Mouse (Mus musculus) cerebellum, adult 9-11 months (tissue): ENCODE measurements around the gene Rbm42.

ENCODE experiments used
- DNase-seq: peaks from one replicate; pipeline ENCODE4 v3.0.0; 2022

Rbm42 gene

DNA sequence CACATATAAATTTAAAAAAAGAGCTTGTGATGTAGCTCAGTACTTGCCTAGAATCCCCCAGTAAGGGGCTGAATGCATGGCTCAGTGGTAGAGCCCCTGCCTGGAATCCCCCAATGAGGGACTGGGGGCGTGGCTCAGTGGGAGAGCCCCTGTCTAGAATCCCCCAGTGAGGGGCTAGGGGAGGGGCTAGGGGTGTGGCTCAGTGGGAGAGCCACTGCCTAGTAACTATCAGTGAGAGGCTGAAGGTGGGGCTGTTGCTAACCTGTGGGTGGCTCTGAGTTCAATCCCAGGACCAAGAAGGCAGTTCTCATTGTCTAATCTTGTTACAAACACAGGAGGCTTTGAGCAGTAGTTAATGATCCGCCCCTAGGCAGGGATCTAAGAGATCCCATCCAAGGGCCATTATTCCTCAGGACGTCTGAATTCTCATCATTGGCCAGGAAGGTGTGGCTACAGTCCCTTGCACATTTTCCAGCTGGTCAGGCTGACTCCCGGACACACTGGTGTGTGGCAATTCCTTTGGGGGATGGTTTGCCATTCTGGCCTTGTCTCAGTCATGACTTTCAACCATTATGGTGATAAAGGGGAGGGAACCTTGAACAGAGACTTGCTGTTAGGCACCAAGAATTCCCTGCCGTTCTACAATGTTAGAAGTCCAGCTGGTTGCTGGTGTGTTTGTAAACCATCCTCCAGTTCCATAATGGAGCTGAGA lies 34.9 kb downstream of the Rbm42 start:
- DNase-seq, result no peak

DNA sequence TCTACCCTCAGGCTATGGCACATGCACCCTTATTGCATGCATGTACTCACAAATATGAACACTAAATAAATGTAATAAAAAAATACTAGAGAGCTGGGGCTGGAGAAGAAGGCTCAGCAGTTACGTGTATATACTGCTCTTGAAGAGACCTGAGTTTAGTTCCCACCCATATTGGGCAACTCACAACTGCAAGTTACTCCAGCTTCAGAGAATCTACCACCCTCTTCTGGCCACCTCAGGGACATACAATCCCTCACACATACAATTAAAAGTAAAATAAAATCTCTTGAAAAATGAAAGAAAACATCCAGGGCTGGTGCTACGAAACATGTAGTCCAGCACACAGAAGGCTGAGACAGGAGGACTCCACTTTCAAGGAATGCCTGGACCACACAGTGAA lies 35.7 kb downstream of the Rbm42 start:
- no peak for DNase-seq

DNA sequence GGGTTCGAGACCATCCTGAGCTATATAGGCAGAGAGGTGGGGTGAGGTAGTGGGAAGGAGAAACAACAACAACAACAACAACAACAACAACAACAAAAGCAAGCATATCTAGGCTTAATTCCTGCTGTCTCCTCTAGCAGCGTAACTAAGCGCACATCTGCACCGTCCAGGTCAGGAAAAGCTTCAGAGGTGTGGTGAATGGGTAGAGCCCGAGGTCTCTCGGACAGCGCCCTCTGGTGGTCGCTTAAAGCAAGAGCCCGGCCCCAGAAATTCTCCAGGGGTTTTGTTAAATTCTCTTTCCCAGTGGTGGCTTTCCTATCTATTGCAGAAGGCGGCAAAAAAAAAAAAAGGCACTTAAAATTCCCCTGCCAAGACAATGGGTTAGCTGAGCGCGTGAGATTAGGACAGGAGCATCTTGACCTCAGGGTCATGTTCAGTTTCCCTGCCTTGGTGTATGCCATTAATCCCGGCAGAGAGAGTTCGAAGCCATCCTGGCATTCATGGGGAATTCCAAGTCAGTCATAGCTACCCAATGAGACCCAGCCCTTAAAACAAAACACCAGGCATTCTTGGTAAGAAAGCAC lies 36.5 kb downstream of the Rbm42 start:
- peak; percentile 47 for DNase-seq

DNA sequence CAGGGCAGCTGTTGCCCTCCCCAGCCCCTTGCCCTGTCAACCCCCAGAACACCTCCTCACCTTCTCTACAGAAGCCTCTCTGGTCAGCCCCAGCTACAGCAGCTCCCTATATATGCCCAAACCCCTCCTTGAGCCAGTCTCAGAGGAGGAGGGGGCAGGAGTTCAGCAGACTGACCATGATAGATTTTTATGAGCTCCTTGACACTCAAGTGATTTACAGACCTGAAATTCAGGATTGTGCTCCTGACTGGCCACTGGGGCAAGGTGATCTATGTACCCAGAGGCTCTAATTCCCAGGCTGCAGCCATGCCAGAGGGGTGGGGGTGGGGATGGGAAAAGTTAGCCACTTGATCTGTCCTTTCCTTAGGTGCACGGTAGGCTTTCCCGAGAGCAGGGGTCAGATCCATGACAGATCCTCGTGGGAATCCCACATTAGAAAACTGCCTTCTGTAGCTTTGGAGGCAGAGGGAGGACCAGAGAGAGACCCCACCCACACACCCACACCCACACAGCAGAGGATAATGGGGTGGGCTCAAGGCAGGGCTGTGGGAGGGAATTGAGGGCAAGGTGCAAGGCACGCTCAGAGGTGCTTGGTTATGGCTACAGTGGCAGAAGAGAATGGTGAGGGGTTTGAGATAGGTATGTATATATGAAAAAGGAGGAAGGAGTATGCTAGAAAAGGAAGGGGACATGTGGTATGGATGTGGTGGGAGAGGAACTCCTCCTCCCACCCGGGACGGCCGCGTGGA lies 37.3 kb downstream of the Rbm42 start, which contains the start of gene Upk1a:
Upk1a (minus strand) TSS at position 194 of the 749 bp plus-strand sequence.
- DNase-seq, result no peak

DNA sequence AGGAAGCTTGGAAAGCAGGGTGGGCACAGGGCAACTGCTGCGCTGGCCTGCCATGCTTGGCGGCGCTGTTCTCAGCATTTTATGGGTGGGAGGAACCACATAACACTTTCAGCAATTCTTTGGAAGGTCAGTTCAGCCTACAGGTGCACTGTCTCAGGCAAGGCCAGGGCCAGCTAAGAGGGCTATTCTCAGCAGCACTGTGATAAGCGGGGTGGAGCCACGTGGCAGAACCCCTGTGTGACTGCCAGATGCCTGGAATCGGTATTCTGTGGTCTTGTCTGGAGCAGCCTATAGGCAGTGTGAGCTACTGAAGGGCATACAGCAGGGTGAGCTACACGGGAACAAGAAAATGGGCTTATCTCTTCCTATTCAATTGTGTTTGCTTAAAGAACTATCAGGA lies 40.1 kb downstream of the Rbm42 start:
- no peak for DNase-seq

DNA sequence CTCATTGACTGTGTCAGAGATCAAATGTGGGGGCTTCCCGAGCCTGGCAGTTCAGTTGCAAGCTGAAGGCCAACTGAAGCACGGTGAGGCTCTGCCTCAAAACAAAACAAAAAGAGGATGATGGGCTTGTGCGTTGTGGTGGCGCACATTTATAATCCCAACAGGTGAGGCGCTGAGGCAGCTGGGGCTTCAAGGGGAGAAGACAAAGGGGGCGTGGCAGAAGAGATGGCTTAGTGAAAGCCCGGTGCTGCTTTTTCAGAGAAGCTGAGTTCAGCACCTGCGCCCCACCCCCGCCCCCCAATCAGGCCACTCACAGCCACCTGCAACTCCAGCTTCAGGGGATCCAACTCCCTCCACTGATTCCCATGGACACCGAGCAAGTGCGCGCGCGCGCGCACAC lies 41.6 kb downstream of the Rbm42 start:
- no peak for DNase-seq

DNA sequence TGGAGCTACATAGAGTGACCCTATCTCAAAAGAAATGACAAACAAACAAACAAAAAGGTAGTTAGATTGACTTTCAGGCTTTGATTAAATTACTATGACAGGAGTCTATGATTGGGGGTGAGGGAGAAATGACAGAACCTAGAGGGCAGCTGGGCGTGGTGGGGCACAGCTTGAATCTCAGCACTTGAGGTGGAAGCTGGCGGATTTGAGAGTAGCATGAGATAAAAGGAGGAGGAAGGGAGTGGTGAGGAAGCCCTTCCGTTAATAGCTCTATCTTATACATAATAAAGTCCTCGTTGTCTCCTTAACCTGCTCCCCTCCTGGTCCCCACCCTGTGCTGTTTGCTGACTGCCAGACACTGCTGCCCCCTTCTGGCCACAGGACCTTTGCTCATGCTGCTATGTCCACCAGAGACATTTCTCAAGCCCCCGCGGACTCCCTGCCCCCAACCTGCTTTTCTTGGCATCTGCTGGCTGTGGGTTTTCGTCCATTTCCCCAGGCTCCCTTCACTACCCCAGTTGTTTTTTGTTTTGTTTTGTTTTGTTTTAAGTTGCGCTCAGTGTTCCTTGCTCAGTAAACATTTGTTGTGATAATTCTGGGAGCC lies 42.3 kb downstream of the Rbm42 start:
- no peak for DNase-seq

DNA sequence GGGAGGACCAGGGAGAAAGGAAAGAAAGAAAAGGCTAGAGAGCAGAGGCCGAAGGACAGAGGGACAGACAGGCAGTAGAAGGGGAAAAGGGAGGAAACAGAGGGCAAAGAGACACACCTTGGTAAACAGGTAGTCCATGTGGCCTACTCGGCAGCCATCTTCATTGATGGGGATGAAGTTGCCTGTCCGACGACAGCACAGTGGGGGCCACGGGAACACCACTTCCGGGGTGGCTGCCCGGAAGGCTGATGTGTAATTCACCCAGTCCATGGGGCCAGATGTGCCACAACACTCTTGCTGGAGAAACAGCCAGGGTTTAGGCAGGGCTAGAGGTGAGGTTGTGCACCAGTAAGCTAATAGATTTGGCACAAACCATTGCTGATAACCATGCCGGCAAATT lies 45.2 kb downstream of the Rbm42 start:
- DNase-seq, result no peak

DNA sequence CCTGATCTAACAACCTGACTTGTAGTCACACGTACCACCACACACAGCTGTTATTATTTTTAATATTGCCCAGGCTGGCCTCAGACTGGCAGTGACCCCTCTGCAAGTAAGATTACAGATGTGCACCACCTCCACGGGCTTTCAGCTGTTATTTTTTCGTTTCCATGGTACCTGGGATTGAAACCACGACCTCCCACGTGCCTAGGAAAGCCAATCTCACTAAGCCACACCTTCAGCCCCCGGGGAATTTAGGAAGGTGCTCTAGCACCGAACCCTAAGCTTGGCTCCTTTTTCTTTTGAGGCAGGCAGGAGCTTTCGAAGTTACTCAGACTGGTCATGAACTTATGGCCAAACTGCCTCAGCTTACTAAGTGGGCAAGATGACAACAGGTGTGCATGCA lies 45.7 kb downstream of the Rbm42 start:
- DNase-seq, result no peak

DNA sequence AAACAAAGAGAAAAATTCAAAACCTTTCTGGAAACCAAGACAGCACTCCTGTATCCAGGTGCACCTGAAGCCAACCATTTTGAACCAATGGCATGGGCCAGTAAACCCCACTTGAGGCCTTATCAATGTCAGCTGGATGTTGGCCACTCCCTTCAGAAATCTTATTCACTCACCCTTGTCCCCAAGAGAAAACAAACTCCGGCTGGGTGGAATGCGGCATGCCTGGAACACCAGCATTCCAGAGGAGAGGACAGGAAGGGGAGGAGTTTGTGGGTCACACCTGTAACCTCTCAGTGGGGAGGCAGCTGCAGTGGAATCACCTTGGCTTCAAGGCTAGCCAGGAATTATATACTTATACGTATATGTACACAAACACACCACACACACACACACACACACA lies 47.5 kb downstream of the Rbm42 start:
- no peak for DNase-seq

DNA sequence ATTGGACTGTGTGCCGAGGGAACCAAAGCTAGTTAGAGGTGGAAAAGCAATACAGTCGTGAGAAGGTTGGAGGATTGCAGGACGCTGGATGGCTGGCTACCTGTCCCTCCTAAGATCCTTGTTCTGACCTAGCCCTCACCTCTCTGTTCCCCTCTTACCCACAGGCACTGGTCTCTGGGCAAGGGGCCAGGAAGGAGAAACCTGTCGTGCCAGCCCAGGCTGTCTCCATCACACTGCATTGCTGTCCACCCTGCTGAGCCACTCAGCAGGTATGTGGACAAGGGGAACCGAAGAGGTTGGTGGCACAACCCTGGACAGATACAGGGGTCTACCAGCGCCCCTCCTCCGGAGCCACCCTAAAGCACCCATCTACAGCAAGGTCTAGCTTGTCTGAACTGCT lies 49.5 kb downstream of the Rbm42 start:
- no peak for DNase-seq

DNA sequence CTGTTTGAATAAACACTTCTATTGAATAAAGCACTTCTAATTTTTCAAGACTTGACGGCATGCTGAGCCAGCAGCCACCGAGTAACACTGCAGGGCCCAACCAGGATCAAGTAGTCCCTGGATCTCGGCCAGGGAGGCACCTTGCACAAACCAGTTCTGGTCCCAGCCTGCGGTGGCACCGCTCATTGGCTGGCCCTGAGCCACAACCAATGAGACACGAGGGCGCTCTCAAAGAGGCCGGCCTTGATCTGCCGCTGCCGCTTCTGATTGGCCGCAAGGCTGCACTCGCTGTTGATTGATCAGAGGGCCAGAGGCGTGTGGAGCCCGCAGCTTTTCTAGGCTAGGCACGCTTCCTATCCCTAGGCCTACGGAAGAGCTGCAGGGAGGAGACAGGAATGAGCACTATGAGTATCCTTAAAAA lies 50.2 kb downstream of the Rbm42 start:
- peak; percentile 97 for DNase-seq

DNA sequence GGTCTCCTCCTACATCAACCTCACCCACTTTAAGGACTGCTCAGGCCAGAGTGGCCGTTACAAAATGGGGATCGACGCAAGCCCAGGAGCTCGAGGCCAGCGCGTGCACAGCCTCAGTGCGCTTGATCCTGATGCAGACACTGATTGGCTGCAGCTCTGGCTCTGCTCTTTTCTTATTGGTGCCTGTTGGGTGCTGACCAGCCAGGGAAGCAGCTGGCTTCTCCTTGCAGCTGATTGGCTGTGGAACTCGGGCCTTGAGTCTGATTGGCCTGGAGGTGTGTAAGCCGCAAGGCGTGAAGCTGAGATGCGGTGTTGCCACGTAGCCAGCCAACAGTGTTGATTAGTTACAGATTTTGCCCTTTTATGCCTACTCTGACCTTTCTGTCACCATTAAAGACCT lies 51.3 kb downstream of the Rbm42 start, which contains the start of gene Zbtb32:
Zbtb32 (minus strand) TSS at position 124 of the 400 bp plus-strand sequence.
- no peak for DNase-seq

DNA sequence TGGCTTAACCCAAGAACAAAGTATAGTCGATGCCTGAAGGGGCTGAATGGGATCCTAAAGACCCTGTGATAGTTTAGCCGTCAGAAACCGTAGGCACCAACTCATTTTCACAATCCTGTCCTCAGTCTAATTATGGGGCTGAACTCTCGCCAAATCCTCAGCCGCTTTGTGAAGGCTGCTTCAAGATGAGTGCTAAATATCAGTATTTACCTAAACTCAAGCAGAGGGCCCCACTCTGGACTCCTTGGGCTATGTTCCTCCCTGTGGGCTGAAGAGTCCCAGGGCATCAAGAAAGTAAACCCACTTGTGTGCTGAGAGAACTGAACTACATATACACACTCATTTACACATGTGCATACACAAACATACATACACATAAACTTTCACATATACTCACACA lies 53.3 kb downstream of the Rbm42 start:
- no peak for DNase-seq

DNA sequence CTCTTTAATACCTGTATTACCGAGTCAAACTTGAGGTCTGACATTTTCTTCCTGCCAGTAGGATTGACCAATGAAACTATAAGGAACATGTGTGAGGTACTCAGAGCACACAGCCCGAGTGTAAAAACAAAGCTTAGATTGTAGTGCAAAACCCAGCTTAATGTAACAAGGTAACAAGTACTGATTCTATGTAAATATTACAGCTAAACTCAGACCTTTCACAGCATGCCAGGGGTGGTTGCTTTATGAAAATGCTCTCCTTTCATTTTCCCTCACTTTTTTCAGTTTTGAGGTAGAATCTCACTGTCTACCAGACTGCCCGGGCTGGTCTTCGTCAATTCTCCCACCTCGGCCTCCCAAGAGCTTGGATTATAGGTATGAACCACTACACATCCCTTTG lies 54.0 kb downstream of the Rbm42 start:
- DNase-seq, result no peak

DNA sequence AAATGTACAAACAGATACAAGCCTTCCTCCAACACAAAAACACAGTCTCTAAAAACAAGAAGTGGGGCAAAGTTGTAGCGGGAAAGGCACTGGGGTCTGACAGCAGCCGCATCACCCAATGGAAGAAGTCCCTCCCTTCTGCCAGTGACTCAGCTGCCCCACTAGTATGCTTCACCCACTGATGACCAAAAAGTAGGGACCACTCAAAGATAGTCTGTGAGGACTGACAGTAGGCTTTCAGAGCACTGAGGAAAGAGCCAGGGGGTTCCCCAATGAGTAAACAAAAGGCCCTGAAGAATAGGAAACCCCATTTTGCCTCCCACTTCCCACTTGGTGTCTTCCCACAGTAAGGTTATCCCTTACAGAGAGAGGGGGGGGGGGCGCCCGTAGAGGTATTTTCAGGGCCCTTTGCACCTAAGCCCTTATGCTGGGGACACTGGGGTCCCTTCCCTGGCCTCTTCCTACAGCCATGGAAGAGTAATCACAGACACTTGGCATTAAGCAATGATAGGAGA lies 55.5 kb downstream of the Rbm42 start:
- no peak for DNase-seq

DNA sequence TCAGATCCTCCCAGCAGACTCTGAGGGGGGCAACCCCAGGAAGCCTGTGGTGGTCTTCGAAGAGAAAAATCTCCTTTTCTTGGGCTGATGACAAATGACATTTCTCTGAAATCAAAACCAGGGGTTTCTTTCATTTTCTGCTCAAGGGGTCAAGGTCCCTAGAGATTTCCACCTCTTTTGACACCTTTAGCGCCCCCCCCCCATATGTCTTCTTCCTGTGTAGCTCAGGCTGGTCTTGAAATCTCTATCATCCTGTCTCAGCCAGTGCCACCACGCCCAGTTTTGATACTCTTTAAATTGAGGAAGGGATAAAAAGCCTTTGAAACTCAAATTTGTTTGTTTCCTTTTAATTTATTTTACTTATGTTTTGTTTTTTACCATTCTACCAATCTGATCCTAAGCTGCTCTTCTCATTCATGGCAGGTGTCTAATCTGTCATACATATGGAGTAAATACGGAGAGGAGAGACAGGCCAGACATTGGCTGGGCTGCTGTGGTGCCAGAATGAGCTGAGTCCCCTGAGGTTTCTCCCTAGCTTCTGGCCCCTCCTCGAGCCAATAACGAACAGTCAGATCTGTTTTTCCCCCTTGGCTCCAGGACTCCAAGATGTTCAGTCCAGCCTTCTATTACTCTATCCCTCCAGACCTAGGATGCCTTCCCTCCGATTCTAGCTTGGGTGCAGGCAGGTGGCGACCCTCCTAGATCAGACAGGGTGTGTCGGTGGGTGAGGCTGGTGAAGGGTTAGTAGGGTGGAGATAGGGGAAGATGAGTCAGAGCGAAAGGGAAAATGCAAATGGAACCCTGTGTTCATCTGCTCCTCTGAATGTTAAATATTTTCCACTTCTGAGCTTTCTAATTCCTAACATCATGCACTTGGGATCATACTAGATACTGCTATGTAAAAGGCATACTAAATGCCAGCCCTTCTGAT lies 56.3 kb downstream of the Rbm42 start:
- no peak for DNase-seq

DNA sequence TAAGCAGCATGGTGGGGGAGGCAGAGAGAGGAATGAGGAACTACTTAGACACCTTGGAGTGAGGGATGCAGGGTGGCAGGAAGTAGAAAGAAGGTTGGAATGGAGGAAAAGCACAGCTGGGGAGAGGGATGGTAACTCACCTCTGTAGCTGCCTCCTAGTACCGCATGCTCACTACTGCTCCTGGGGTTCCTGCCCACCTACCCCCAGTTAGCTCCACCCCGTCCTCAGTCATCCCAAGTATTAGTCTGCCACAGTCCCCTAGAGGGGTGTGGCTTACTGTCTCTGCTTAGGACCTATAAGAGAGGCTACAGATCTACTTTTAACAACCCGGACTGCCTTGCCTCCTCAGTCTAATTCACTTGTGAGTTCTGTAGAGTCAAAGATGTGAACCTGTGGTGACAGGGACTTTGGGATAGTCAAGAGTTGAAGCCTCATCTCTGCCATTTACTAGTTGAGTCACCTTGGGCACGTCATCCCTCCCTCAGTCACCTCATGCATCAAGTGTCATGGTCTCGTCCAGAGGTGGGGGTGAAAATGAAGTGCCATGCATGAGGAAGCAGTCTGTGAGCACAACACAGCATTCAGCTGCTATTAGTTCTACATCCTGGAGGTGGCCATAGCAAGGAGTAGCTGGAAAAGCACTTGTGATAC lies 57.2 kb downstream of the Rbm42 start:
- no peak for DNase-seq

DNA sequence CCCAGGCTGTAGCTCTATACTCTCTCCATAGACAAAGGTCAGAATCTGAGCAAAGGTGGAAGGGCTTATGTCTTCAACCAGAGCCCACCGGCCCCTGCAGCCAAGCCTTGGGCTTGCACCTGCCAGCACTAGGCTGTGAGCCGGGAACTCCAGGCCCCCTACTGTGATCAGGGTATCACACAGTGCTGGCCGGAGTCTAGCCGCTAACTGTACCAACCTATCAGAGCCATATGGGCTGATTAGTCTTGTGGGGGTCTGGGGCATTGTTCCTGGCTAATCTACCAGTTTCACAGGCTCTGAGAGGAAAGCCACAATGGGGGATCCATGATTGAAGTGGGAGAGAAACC lies 58.5 kb downstream of the Rbm42 start:
- DNase-seq, result peak; percentile 35
